Mouse (Mus musculus) urinary bladder, adult 2 months (tissue): Measurements from ENCODE around the gene Isca2. TPM values are rescaled to one million over a fixed set of nuclear protein-coding genes. Genes with fewer than 3 reads are reported as not detected.

ENCODE experiments used
- DNase-seq: peaks from one replicate; pipeline ENCODE4 v3.0.0; 2022; ENCODE audit warnings: low spot score
- polyA plus RNA-seq: library from polyadenylated mRNA; depleted of rRNA; stranded (reverse); fragments of >200 nt; gene quantifications from 2 replicates; pipeline ENCODE4 v1.2.3, GENCODE M21; 2012; rRNA removed

The Isca2 gene
- 68.2 and 88.9 TPM in 2 replicates for polyA plus RNA-seq

DNA sequence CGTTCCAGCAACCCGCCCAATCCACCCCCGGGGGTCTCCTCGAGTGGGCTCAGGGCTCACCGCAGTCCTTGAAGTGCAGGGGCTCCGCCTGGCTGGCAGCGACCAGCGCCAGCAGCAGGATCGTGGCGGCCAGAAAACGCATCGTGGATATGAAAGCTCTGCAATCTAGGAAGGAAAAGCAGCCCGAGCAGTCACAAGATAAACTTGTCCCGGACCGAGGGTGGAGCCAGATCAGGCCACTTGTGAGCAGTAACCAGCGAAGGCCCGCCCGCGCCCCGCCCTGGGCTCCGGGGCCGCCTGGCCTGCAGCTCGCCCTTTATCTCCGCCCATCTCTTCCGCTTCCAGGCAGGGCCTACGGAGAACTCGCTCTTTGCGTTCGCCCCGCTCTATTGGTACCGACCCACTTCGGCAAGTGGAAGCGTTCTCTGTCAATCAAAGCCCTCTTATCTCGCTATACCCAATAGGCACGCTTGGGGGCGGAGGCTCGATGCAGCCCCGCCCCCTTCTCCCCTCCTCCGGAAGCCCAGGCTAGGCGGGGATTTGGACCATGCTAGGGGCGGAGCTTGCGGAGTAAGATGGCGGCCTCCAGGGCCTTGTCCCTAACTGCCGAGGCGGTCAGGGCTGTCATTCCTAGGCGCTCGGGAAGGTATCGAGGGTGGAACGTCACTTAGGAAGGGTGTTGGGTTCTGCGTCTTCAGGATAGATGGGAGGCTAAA, at the start of gene Isca2, which contains the start of gene Npc2:
Gene Isca2 (plus strand): TSS at position 526 of the 716 bp plus-strand sequence.
Gene Npc2 (minus strand): TSS at position 427 of the 716 bp plus-strand sequence.
- peak; percentile 91 for DNase-seq

DNA sequence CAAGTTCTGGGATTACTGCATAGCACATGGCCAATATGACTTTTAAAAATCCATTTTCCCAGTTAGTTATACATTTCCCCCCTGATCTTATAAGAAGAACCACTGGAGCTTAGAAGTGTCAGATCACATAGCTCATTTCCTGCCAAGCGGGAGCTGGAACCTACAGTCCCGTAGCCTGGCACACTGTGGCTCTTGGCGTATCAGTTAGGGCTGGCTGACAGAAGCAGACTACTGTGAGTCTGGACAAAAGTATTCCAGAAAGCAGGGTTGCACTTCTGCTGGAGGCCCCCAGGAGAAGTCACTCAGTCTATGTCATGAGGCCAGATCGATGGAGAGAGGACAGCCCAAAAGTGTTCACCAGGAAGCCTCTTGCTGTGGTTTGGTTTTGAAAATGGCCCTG, 46.7 kb upstream of the Isca2 start:
- DNase-seq: no peak

DNA sequence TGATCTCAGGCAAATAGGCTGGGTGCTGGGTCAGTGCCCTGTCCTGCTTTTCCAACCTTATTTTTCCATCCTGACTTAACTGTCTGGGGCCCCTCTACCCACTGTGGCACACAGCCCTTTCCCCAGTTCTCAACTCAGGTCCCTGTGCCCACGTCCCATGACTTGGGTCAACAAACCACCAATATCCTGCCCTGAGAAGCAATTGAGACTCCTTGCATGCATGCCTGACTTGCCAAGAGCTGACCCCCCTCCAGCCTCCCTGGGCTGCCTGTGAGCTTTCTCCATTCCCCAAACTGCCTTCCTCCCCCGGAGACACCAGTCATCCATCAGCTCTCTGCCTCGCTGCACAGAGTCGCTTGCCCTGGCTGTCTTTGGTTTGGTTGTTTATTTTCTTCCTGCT, 46.1 kb upstream of the Isca2 start:
- DNase-seq: no peak

DNA sequence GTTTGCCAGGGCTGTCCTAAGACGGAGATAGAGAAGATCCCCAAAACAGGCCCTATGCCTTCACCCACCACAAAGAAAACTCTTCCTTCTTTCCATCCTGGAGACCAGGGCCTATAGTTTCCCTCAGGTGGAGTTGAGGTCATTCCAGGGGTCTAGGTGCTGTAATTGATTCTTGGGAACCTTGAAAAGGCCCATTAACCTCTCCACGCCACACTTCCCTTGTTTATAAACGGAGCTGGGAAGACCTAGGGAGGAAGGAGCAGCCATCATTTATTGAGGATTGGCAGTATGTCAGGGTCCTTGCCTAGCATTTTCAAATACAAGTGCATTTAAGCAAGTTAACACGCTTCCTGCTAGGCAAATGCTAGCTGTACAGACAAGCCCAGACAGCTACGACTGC, 45.6 kb upstream of the Isca2 start:
- no peak for DNase-seq

DNA sequence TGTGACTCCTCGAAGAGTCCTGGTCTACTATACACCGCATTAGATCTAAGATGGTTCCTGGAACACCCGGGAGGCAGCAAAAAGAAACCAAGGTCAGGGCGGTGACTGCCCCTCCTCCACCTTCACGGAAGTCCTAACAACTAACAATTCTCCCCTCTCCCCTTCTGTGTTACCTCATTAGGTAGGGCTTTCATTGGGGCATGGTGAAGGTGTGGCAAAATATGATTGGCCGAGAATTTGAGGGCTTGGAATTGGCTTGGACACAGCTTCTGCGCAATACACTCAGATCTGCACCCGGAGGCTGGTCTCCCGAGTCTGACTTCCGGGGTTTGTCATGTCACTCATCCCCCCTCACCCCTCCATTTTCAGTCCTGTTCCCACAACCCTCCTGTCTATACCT, 44.6 kb upstream of the Isca2 start:
- DNase-seq: no peak

DNA sequence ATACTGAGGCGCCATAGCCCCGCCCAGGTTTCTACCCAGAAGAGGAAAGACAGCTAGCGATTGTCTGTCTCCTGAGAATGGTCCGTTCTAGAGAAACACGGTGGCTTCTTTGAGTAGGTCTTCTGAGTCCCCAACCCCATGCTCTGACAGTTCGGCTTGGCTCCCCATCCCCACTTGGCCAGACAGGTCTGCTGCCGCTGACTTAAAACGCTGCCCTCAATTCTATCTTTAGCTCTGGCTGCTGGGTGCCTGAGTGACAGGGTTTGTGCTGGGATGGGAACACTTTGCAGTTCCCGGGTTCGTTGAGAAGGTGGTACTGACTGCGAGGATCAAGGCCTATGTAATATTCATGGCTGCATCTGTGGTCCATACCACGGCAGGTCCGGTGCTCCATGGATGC, 39.7 kb upstream of the Isca2 start:
- no peak for DNase-seq

DNA sequence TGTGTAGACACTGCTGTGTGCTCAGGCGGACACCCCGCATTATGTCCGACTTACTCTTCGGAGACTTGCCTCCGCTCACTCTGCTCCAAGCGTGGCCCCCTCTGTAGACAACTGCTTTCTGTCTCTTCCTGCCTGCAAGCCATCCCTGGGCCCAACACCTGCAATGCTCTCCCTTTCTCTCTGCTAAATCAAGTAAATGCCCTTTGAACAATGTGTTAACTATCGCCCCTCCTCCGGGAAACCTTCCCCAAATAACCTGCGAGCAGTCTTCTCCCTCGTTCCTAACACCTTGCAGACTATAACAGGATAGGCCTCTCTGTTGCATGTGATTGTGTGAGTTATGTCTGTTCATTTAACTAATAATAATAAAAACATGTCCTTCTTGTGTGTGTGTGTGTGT, 29.6 kb upstream of the Isca2 start:
- DNase-seq: no peak

DNA sequence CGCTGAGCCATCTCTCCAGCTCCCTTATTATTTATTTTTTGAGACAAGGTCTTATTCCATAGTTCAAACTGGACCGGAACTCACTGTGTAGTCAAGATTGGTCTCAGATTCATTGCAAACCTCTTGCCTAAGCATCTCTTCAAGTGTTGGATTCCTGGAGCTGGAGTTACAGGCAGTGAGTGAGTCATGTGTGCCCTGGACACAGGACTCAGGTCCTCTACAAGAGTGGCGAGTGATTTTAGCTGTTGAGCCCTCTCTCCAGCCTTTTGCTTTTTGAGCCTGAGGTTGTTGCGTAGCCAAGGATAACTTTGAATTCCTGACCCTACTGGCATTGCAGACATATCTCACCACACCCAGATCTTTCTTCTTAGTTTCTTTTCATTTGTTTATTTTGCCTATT, 27.4 kb upstream of the Isca2 start:
- no peak for DNase-seq

DNA sequence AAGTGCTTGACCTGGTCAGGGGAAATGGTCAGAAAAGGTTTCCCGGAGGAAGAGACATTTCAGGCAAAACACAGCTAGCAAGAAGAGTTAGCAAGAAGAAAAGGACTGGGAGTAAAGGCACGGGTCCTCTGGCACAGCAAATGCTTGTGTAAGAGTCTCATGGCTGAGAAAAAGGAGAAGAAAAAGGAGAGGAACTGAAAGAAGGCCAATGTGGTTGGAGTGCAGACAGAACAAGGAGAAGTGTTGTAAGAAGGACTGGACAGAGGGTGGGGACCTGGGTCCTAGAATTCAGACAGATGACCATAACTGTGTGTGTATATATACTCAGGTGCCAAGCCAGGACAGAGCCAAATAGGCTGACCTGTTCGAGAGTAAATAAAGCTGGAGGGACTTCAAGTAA, 24.9 kb upstream of the Isca2 start:
- no peak for DNase-seq

DNA sequence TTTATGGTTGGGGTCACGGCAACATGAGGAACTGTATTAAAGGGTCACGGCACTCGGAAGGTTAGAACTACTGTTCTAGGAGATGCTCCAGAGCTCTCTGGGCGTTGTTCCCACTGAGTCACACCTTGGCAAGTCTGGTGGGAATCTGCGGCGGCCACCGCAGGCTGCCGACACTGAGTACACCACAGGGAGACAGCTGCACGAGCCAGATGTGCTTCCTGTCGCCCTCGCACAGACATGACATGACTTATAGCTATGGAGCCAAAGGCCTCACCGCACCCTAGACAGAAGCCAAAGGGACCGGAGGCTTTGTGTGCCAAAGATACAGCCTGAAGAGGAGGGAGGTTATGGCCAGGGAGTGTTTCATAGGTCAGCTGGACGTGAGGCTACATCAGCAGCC, 22.4 kb upstream of the Isca2 start:
- no peak for DNase-seq

DNA sequence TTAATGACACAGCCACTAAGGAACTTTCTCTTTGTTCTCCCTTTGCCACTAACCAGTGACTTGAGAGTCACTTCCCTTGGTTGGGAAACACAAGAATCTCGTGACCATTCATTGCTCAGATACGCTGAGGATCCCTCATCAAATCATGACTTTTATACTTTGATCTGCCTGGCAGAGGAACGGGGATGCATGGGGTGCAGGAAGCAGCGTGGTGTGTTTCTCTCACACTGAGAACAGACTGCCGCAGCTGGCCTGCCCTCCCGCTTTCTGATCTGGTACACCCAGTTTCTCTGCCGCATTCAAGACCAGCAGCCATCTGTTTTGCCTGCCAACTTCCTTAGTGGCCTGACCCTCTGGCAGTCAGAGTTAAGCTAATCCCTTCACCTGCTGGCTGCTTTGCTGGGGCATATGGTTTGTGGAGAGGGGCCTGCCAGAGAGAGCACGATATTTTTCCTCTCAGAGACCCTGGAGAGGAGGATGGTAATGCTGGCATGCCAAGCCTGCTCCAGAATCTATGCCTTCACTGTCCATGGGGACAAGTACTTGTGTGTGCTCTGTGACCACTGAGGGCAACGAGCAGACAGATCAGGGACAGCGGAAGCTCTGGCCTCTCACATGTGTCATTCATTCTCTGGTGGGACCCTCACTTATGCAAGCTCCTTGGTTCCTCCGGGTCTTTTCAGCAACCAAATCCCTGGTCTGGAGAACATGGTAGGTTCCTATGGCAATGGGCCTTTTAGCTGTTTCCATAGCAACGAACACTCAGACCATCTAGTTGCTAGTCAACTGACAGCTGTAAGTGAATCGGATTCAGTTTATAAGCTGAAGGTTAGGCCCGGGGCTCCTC, 20.7 kb upstream of the Isca2 start:
- no peak for DNase-seq

DNA sequence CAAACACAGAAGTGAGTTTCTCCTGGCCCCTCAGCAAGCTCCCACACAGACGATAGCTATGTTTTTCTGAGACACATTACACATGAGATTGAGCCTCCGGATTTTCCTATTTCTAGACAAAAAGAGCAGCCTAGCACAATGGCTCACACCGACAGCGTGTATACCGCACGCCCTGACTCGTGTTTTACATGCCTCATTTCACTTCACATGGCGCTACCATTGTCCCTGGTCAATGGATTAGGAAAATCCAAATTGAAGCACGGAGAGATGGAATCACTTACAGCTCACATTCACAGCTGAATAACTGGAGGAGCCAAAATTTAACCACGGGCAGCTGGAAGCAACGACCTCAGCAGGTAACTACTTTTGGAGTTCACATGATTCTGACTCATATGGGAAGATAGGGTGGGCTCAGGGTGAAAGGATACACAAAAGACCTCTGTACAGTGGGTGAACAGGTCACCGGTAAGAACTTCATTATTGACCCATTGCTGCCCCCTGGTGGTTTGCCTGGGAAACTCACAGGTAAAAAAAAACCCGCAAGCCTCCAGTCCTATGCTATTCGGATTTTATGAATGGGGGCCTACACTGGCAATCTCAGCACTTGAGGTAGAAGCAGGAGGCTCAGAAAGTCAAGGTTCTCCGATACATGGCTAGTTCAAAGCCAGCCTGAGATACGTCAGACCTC, 17.9 kb upstream of the Isca2 start:
- peak; percentile 36 for DNase-seq

DNA sequence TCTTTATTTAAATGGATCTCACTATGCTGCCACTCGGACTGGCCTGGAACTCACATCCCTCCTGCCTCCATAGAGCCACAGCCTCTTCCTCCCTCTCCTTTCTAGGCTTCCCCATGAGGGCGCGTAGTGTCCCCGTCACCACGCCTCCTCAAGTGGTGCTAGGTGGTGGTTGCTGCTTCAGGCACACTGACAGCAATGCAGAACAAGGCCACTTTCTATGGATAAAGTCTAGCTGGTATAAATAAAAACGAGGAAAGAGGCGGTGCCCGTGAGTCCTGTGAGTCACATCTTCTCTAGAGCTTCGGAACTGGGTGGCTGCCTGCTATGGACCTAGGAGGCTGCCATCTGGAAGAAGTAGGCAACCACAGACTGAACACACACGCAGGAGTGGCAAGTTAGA, 17.0 kb upstream of the Isca2 start:
- DNase-seq: no peak

DNA sequence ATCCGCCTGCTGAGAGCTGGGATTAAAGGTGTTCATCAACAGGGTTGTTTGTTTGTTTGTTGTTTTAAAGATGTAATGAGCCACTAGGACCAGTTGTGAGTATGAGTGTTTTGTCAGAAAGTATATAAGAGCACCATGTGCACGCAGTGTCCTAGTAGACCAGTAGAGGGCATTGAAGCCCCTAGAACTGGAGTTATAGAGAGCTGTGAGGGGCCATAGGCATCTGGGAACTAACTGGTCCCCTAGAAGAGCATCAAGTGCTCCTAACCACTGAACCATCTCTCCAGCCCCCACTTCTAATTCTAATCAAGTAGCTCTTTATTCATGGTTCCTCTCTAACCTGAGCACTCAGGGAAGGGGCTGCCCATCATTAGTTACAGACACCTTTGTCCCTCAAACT, 14.0 kb upstream of the Isca2 start:
- no peak for DNase-seq

DNA sequence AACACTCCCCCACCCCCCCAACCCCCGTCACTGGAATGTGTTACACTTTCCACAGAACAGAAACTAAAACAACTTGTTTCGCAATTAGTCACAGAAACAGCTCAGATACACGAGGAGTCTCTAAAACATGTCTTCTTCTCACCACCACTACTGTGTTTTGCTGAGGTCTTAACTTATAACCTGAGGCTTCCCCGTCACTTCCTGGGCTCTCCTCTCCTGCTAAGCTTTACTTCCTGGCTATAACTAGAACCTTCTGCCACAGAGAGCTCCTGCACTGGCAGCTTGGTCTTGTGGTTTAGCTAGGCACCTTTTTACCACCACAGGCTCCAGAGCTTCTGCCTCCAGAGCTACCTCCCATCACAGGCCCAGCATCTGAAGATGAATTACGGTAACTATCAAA, 10.5 kb upstream of the Isca2 start:
- no peak for DNase-seq

DNA sequence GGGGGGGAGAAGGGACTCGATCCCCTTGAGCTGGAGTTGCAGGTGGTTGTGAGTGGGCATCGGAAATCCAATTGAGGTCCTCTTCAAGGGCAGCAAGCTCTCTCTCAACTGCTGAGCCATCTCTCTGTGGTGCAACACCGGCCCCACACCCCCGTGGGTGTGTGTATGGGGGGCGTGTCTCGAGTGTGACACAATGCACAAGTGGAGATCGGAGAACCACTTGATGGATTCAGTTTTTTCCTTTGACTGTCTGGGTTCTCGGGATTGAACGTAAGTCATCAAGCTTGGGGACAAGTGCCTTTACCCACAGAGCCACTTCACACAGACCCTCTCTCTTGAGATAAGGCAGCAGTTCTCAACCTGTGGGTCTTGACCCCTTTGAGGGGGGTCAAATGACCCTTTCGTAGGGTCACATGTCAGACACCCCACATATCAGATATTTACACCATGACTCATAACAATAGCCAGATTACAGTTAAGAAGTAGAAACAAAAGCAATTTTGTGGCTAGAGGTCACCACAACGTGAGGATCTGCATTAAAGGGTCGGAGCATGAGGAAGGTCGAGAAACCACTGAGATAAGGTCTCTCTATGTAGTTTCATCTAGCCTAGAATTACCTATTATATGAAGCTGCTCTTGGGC, 9.4 kb upstream of the Isca2 start:
- DNase-seq: no peak

DNA sequence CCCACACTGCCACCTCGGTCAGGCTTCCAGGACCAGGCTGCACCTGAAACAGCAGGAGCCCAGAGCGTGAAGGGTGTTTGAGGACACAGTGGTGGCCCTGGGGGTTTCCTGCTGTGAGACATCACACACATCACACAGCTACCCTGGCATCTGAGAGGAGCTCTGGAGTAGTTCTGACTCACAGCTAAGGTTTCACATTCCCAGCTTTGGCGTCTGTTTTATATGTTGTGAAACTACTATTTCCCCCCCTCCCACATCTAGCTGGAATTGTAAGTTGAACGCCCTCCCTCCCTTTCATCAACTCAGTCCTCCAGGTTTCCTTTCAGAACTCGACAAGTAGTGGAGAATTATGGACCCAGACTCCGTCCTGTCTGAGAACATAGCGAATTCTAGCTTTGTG, 8.3 kb upstream of the Isca2 start:
- no peak for DNase-seq

DNA sequence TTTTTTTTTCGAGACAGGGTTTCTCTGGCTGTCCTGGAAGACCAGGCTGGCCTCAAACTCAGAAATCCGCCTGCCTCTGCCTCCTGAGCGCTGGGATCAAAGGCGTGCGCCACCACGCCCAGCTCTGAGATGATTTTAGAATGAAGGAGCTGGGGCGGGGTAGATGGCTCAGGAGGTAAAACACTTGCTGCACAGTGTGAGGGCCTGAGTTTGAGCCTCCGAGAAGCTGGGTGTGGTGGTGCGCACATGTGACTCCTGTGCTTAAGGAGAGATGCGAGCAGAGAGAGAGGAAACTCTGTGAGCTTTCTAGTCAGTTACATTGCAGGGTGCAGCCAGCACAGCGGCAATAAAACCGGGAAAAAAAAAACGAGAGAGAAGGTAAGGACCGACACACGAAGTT, 7.5 kb upstream of the Isca2 start:
- no peak for DNase-seq

DNA sequence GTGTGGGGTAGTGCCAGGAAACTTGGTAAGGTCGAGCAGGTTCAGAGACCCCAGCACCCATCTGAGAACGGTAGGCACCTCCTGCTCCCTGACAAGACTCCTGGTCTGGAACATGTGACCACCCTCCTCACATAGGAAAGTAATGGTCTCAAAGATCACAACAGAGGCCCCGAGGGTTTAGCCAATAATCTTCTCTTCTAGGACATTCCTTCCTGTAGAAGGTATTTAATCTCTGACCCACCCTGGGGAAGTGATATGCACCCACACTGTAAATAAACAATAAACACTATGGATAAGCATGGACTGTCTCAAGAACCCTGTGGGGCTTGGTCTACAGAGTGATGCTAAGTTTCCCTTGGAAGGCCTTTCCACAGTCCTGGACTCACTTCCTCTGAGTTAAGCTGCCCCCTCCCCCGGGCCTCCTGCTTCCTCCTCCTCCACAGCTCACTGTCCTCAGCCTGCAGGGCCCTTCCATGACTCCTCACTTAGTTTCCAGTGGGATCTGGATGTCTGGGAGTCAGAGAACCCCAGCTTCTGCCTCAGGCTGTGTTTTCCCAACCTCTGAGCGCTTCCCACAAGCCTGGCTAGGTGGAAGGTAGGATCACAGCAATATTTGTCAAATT, 6.8 kb upstream of the Isca2 start:
- no peak for DNase-seq

DNA sequence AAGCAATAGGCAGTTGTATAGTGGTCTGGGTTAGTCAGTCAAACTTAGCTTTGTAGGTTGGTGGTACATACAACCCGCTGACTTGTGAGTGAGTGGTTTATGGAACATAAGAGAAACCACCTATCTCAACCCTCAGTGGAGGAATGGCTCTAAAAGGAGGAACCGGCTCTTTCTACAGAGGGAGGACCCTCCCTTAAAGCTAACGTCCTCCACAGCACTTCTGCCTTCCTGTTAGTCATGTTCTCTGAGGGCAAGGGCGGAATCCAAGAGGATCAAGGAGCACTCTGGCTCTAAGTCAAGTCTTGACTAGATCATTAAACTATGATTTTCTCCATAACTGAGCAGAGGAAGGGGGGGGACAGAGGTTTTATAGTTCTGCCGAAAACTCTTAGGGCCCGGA, 5.5 kb upstream of the Isca2 start:
- no peak for DNase-seq

DNA sequence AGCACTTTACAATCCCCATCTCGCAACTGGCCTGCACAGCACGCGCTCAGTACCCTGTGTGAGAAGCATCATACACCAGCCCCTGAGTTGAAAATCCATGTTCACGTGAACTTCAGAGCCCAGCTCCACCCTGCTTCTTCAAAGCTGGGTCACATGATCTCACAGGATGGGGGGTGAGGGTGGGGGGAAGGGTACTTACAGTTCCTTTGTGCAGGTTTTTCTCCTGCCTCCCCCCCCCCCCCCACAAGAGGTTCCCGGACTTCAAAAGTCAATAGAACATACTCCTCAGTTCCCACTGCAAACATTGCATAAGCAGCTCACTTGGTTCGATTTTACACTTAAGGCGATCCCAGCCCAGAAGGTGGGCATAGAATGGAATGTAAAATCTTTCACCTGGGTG, 3.4 kb upstream of the Isca2 start:
- DNase-seq: no peak
